19 mouse cellular contexts compared by ENCODE assay signal in genomic region chr16:34521061-34521460, GRCm38 (mm10).
"Had no signal": no experiment of that assay in that cellular context is flagged by ENCODE, and none has a peak within 500 bp of the region (broad histone marks: within the 10 kb centered on the region; RNA-seq: fewer than 3 reads in every experiment).

No protein-coding gene starts in this region.

- H3K27me3 ChIP-seq: liver, embryonic 13.5 days; midbrain, embryonic 12.5 days; neural tube, embryonic 13.5 days had no signal

- H3K4me1 ChIP-seq: liver, embryonic 13.5 days had no signal

- H3K4me2 ChIP-seq: liver, embryonic 13.5 days; midbrain, embryonic 12.5 days; neural tube, embryonic 13.5 days had no signal

- H3K9me3 ChIP-seq: liver, embryonic 13.5 days; midbrain, embryonic 12.5 days; neural tube, embryonic 13.5 days had no signal

- DNase-seq: kidney, adult 9 months; kidney, postnatal 14 days; kidney, postnatal 4 days; layer of hippocampus, adult 9-11 months; layer of hippocampus, postnatal 36 days; liver, embryonic 13.5 days; lung, adult 2 months; lung, postnatal 14 days; lung, postnatal 4 days; retina, postnatal 1 day; thymus, adult 2 months; thymus, postnatal 14 days; thymus, postnatal 4 days had no signal

- H3K9ac ChIP-seq: liver, embryonic 13.5 days; midbrain, embryonic 12.5 days; neural tube, embryonic 13.5 days had no signal

- ATAC-seq: midbrain, embryonic 16.5 days had no signal

- H3K36me3 ChIP-seq: liver, embryonic 13.5 days; midbrain, embryonic 12.5 days; neural tube, embryonic 13.5 days had no signal

- H3K27ac ChIP-seq: left cerebral cortex, adult 2 months; liver, embryonic 13.5 days; midbrain, embryonic 12.5 days; neural tube, embryonic 13.5 days; stomach, postnatal 0 days had no signal

- H3K4me3 ChIP-seq: left cerebral cortex, adult 2 months; liver, embryonic 13.5 days; midbrain, embryonic 12.5 days; myocyte; neural tube, embryonic 13.5 days had no signal
